Mouse (Mus musculus) right cerebral cortex, postnatal 36 days (tissue): ENCODE measurements around the gene Slc38a7.
"Not testable (repeated sequence)": the region's sequence is repeated elsewhere in the genome, so short reads cannot be mapped to it uniquely, and the experiment has no call there.

Experiments used
- DNase-seq, 2 experiments: peaks; one replicate each; pipeline ENCODE4 v3.0.0; 2022; ENCODE audit warnings: low spot score in 2 of 2, mixed read lengths in 1 of 2

The Slc38a7 gene

GRCm38 (mm10) chr8:95807861-95808260 lies 45.5 kb downstream of the Slc38a7 start:
- peak; percentile 96 to 97 for DNase-seq

- peak; percentile 98 for DNase-seq
Measured at GRCm38 (mm10) chr8:95807331-95807843, 46.0 kb downstream of the Slc38a7 start, which contains the start of gene Cnot1. Gene Cnot1, minus strand, starts transcription at chr8:95807464.

- DNase-seq = peak in 1 of 2 experiments; percentile 24
Measured at GRCm38 (mm10) chr8:95806461-95807191, 46.7 kb downstream of the Slc38a7 start.

DNA sequence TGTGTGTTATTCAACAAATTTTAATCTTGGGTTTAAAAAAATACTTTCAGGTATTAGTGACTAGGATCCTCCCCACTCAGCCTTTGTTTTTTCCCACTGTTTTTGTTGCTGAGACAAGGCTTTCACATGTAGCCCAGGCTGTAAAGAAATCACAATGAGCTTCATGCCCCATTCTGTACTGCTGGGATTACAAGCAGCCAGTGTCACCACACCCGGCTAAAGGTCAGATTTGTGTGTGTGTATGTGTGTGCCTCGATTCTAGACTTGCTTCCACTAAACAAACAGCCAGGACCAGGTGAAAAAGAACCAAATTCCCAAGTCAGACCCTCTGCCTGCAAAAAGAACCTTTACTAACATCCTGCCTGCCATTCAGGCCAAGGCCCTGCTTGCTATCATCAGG lies 47.9 kb downstream of the Slc38a7 start:
- no peak for DNase-seq

DNA sequence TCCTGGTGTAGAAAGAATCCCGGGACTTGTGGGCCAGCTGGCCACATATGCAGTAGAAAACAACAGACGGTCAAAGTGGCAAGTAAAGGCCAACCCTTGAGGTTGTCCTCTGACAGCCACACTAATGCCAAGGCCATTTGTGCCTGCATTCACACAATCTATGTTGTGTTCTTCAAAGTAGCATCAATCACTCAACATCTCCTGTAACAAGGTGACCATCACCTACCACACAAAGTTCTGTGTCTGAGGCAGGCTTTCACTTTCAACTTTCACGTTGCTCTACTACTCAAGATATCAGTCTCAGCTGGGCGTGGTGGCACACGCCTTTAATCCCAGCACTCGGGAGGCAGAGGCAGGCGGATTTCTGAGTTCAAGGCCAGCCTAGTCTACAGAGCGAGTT lies 51.1 kb downstream of the Slc38a7 start:
- DNase-seq = no peak

- DNase-seq = no peak
Measured at GRCm38 (mm10) chr8:95801476-95802064, 51.8 kb downstream of the Slc38a7 start.

- no peak for DNase-seq
Measured at GRCm38 (mm10) chr8:95800353-95800752, 53.0 kb downstream of the Slc38a7 start.

DNA sequence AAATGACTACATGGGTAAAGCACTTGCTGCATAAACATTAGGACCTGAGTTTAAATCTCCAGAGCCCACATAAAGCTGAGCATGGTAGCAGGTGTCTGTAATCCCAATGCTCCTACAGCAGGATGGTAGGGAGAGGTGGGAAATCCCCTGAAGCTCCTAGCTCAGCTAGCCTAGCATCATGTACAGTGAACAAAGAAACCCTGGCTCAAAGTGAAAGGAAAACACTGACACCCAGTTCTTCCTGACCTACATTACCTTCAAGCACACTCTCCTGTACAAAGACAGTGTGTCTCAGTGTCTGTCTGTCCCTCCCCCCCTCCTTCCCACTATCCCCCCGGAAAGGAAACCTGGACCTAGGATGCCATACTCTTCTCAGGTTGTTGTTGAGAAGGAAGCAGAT lies 53.4 kb downstream of the Slc38a7 start:
- DNase-seq = no peak

DNA sequence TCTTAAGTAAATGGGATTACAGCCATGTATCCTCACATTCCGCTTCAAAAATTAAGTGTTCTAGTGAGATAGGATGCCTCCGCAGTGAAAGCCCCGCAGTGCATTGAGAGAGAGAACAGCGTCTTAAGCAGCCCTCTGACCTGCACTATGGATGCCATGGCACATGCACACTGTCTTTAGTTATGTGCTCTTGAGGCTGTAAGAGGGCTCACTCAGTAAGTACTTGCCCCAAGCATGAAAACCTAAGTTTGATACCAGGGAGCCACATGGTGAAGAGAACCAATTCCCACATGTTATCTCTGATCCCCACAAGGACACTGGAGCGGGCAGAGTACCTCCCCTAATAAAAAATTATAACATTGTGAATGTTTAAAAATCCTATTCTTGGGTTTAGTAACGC lies 54.2 kb downstream of the Slc38a7 start:
- no peak for DNase-seq

DNA sequence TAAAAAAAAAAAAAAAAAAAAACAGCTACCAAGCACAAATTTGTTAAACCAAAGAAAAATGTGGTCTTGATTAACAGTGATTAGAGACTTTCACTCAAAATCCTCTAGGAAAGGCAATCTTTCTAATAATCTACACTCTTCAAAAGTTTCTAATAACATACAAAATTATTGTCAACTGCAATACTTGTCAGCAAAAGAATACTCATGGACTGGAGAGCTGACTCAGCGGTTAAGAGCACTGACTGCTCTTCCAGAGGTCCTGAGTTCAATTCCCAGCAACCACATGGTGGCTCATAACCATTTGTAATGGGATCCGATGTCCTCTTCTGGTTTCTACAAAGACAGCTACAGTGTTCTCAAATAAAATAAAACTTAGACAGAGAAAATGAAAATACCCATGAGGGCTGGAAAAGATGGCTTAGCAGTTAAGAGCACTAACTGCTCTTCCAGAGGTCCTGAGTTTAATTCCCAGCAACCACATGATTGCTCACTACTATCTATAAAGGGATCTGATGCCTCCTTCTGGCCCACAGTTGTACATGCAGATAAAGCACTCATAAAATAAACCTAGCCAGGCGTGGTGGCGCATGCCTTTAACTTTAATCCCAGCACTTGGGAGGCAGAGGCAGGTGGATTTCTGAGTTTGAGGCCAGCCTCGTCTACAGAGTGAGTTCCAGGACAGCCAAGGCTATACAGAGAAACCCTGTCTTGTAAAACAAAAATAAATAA lies 57.8 kb downstream of the Slc38a7 start:
- DNase-seq = not testable (repeated sequence)
